Mouse (Mus musculus) stomach, embryonic 14.5 days (tissue): ENCODE measurements at regions not wholly inside any gene's neighbourhood (a gene's known extent, or its start where the extent isn't known, plus 50 kb on each side); places are given as distances from the start of the nearest gene placed in this dataset.
A peak's percentile ranks its signal among the peaks of the same experiment; 100 is the strongest.

Experiments
- ATAC-seq: fragments of 200-750 bp; cut with Nextera tagmentation; 2 replicates; pipeline ENCODE4 v1.8.0; 2017; ENCODE audit warnings: low read depth, moderate TSS enrichment; ENCODE audit not compliant: insufficient number of reproducible peaks, insufficient read depth, low FRiP score
- H3K27ac ChIP-seq: fragments of 300-500 bp; sonication (generic); 2 replicates; pipeline ENCODE4 v1.5.1; 2014; ENCODE audit warnings: mild to moderate bottlenecking, low read length, moderate library complexity, mixed read lengths
- H3K27me3 ChIP-seq: fragments of 300-500 bp; sonication (generic); 2 replicates; pipeline ENCODE4 v1.6.1; 2014; ENCODE audit warnings: low read length, control low read depth, mixed read lengths; ENCODE audit not compliant: control insufficient read depth, insufficient read depth
- H3K36me3 ChIP-seq: fragments of 300-500 bp; sonication (generic); 2 replicates; pipeline ENCODE4 v1.6.1; 2014; ENCODE audit warnings: mild to moderate bottlenecking, control low read depth, low read length, moderate library complexity, mixed read lengths; ENCODE audit not compliant: control insufficient read depth, insufficient read depth
- H3K4me1 ChIP-seq: fragments of 300-500 bp; sonication (generic); 2 replicates; pipeline ENCODE4 v1.6.1; 2014; ENCODE audit warnings: low read length, control low read depth, mixed read lengths; ENCODE audit not compliant: control insufficient read depth, insufficient read depth
- H3K4me2 ChIP-seq: fragments of 300-500 bp; sonication (generic); replicated peaks from 2 replicates; pipeline ENCODE4 v1.6.1; 2014; ENCODE audit warnings: low read depth, low read length, control low read depth
- H3K4me3 ChIP-seq: fragments of 300-500 bp; sonication (generic); 2 replicates; pipeline ENCODE4 v1.5.1; 2014; ENCODE audit warnings: low read depth, low read length, control low read depth
- H3K9ac ChIP-seq: fragments of 300-500 bp; sonication (generic); replicated peaks from 2 replicates; pipeline ENCODE4 v1.6.1; 2014; ENCODE audit warnings: low read depth, mild to moderate bottlenecking, control low read depth, low read length, moderate library complexity, mixed read lengths
- H3K9me3 ChIP-seq: fragments of 300-500 bp; sonication (generic); 2 replicates; pipeline ENCODE4 v1.6.1; 2016; ENCODE audit warnings: low read depth, low read length, control low read depth; ENCODE audit not compliant: control insufficient read depth
- WGBS: fragments of 180-500 bp; shearing (Covaris S2); extraction: QIAGEN DNeasy Blood & Tissue Kit; methylation state at CpG from one replicate; pipeline ENCODE4 v1.1.7; 2014; 5-methylcytosine and 5-hydroxymethylcytosine counted together

DNA sequence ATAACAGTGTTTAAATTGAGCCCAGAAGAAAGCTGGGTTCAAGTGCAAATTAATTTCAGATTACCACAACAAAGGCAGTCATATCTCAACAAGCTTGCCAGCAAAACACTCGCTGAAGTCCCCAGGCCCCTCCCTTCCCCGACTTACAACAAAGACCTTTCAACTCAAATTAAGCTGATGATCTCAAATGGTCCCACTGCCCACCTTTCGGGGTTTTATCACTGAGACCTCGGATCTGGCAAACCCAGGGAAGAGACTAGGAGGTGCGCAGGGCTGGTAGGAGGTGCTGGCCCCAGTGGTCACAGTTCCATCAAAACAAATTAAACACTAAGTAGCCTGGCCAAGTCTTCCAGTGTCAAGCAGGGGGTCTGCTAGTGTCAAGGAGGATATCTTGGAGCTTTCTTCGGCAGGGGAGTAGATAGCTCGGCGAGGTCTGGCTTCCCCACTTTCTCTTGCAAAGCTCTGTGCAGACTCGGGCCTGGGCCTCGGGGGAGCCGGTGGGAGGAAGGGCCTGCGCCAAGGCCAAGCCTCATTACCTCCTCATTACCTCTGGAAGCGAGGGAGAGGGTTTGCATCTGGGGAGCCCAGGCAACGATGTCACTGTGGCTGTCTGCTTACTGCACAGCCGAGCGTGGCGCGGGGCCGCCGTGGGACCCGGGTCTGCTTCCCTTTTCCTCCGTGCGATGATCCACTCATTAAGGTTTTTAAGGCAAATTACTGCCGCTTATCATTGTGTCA, 262.9 kb upstream of the Irx2 start:
- H3K4me3 ChIP-seq, result no peak overlapping the region
- no peaks in the 10 kb centered on the region for H3K36me3 ChIP-seq
- H3K27me3 ChIP-seq, result 0 out of 2 replicates have a peak, but pooled peaks cover 3% of the 10 kb centered on the region
- no peak for ATAC-seq
- H3K4me1 ChIP-seq, result no peaks in the 10 kb centered on the region; the same call in 1 of the 2 replicates
- no peak overlapping the region; the same call in 1 of the 2 replicates for H3K9ac ChIP-seq
- WGBS, result 17% methylated on average over 24 of the region's 24 CpGs
- H3K27ac ChIP-seq, result no peak overlapping the region
- no peaks in the 10 kb centered on the region for H3K9me3 ChIP-seq
- no peak overlapping the region for H3K4me2 ChIP-seq

DNA sequence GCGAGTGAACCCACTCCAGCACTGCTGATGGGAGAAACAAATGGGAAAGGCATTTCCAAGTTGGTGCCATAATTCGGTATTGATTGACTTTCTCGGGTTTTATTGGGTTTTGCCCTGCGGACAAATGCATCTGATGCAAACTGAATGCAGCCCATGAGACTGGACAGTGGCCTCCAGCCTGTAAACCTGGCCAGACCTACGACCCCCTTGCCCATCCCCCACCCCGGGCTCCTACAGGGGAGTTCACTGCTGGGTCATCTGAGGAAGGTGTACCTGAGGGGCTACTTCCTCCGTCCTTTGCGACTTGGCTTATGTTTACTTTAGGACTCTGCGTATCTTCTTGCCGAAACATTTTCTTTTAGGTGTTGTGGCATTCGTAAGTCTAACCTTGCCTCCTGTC, 262.3 kb upstream of the Irx2 start:
- H3K9ac ChIP-seq, result no peak overlapping the region
- ATAC-seq, result no peak
- 20% methylated on average over 11 of the region's 11 CpGs for WGBS
- no peak overlapping the region for H3K4me3 ChIP-seq
- H3K9me3 ChIP-seq, result no peaks in the 10 kb centered on the region
- 0 out of 2 replicates have a peak, but pooled peaks cover 3% of the 10 kb centered on the region for H3K27me3 ChIP-seq
- H3K27ac ChIP-seq, result no peak overlapping the region
- H3K36me3 ChIP-seq, result no peaks in the 10 kb centered on the region
- H3K4me1 ChIP-seq, result no peaks in the 10 kb centered on the region; the same call in 1 of the 2 replicates
- H3K4me2 ChIP-seq, result no peak overlapping the region

DNA sequence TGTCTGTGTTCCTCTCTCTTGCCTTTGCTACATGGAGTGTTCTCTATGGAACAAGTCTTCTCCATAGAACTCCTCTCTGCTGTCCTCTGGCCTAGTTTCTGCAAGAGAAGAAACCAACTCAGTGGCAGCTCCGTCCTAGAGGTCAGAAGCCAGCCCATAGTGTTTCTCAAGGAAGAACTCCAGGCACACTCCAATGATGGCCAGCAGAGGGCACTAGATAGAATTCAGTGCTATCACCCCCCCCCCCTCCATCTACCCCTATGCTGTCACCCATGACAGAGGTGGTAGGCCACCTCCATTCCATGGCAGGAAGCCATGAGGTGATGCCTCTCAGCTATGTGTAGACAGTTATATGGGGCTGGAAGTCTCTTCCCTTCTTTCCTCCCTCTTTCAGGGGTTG, 258.5 kb upstream of the Irx2 start:
- 76% methylated on average over 1 of the region's 1 CpGs for WGBS
- no peak for ATAC-seq
- Histone ChIP-seq H3K9ac (no peak overlapping the region), H3K36me3 (no peaks in the 10 kb centered on the region), H3K27me3 (0 out of 2 replicates have a peak, but pooled peaks cover 3% of the 10 kb centered on the region), H3K4me1 (no peaks in the 10 kb centered on the region; the same call in 1 of the 2 replicates), H3K4me3 (no peak overlapping the region), H3K9me3 (no peaks in the 10 kb centered on the region), H3K4me2 (no peak overlapping the region), H3K27ac (no peak overlapping the region)

DNA sequence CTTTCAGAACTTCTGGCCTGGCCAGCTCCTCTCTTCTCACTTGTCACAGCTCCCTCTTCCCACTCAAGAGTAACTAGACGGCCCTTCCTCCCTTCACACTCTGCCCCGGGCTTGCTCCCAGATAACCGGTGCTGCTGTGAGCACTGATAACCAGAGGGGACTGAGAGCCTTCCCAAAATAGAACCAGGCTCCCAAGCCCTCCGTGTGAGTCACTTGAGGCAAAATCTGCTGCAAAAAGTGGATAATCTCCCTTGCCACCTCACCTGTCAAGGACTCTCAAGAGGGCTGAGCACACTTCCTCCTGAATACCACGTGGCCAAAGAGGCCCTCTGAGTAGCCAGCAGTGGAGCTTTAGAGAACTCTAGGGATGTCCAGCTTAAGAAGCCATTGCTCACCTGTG, 257.6 kb upstream of the Irx2 start:
- H3K36me3 ChIP-seq, result no peaks in the 10 kb centered on the region
- ATAC-seq, result no peak
- H3K9ac ChIP-seq, result no peak overlapping the region
- H3K4me1 ChIP-seq, result no peaks in the 10 kb centered on the region; the same call in 1 of the 2 replicates
- H3K4me3 ChIP-seq, result no peak overlapping the region
- H3K4me2 ChIP-seq, result no peak overlapping the region
- no peaks in the 10 kb centered on the region for H3K9me3 ChIP-seq
- no peak overlapping the region for H3K27ac ChIP-seq
- 41% methylated on average over 5 of the region's 5 CpGs for WGBS
- H3K27me3 ChIP-seq, result 0 out of 2 replicates have a peak, but pooled peaks cover 3% of the 10 kb centered on the region

DNA sequence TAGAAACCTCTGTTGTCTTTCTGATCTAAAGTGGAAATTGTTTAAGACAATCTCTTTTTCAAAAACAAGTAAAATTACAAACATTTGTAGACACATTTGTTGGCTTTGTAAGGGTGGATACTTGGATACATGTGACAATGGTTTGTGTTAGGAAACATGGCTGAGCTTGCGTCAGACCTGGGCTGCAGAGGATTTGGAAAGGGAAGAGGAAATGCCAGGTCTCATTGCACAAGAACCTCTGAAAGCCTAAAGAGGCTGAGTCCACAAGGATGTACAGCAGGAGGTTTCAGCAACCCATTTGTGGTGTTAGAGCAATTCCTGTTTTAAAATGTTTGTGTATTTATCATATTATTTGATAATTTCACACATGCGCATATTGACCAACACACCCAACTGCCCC, 235.3 kb upstream of the Irx2 start:
- H3K9me3 ChIP-seq, result no peaks in the 10 kb centered on the region
- H3K4me3 ChIP-seq, result no peak overlapping the region
- H3K27me3 ChIP-seq, result no peaks in the 10 kb centered on the region
- no peaks in the 10 kb centered on the region for H3K36me3 ChIP-seq
- no peak overlapping the region for H3K4me2 ChIP-seq
- H3K9ac ChIP-seq, result no peak overlapping the region
- H3K27ac ChIP-seq, result no peak overlapping the region
- no peak for ATAC-seq
- 97% methylated on average over 2 of the region's 2 CpGs for WGBS
- no peaks in the 10 kb centered on the region for H3K4me1 ChIP-seq

DNA sequence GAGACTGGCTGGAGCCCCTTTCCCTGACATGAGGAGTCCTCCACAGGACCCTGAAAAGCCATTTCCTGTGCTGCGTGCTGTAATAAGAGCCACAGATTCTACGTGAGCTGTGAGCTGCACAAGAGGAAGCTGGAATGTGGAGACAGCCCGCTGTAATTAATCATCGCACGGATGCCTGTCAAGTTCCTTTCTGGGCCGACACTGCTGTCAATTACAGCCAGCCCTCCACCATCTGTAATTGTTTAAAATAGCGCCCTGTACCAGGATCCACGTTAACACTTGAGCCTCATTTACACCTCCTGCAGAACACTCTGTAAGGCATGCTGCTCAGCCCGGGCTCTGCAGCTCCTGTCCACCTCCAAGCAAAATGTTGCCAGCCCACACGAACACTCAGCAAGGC, 227.9 kb upstream of the Irx2 start:
- Histone ChIP-seq H3K27ac (no peak overlapping the region), H3K4me1 (0 out of 2 replicates have a peak, but pooled peaks cover 4% of the 10 kb centered on the region), H3K9ac (no peak overlapping the region), H3K4me2 (0 out of 2 replicates have a peak overlapping the region, but pooled peaks have one; percentile 14), H3K36me3 (no peaks in the 10 kb centered on the region), H3K4me3 (no peak overlapping the region), H3K27me3 (no peaks in the 10 kb centered on the region), H3K9me3 (no peaks in the 10 kb centered on the region)
- ATAC-seq, result peak; percentile 67; the same call in 1 of the 2 replicates
- WGBS, result 12% methylated on average over 10 of the region's 10 CpGs

DNA sequence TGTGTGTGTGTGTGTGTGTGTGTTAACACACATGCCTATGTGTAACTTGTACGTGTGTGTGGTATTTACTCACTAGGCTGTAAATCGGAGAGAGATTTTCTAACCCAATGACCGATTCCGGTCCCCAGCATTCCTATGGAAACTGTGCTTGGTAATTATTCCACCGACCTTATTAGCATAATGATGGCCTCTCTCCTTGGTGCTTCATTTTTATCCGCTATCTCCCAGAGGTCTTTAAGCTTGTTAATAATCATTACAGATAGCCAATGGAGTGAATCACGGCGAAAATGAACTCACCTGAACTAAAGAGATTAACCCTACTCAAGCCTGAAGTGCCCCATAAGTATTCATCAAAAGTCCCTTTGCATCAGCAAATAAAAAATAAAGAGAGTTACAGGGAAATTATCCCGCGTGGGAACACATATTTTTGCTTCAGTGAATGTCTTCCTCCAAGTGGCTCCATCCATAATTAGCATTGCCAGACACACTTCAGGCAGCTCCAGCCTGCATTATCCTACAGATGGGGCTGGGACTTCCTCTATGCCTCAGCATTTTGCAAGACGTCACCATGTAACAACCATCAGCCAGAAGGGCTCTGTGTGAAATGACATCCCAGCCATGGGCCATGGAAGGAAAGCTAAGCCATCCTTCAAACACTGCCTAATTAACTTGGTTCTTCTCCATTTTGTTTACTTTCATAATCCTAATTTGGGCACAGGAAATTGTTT, 219.2 kb upstream of the Irx2 start:
- no peaks in the 10 kb centered on the region for H3K9me3 ChIP-seq
- no peak overlapping the region for H3K27ac ChIP-seq
- 79% methylated on average over 11 of the region's 11 CpGs for WGBS
- H3K4me1 ChIP-seq, result no peaks in the 10 kb centered on the region
- H3K9ac ChIP-seq, result no peak overlapping the region
- no peak overlapping the region for H3K4me2 ChIP-seq
- H3K27me3 ChIP-seq, result no peaks in the 10 kb centered on the region
- no peaks in the 10 kb centered on the region for H3K36me3 ChIP-seq
- H3K4me3 ChIP-seq, result no peak overlapping the region
- ATAC-seq, result no peak

DNA sequence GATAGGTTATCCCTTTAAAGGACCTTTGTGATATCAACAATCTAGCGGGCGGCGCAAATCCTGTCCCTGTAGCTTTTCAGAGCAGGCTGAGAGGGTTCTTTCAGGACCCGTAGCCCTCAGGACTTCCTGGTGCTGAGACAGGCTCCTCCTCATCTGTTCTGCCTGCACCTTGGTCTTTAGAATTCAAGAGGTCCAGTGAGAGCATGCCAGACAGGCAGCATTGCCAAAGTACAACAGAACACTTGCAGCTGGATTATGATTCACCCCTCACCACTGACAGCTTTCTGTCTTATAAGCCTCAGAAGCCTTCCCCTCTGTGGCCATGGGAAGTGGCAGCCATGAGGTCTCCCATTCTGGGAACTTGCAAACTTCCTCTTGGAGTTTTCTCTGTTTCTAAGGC, 216.0 kb upstream of the Irx2 start:
- Histone ChIP-seq H3K4me2 (no peak overlapping the region), H3K4me1 (no peaks in the 10 kb centered on the region), H3K27me3 (no peaks in the 10 kb centered on the region), H3K36me3 (no peaks in the 10 kb centered on the region), H3K27ac (no peak overlapping the region), H3K9me3 (no peaks in the 10 kb centered on the region), H3K9ac (no peak overlapping the region), H3K4me3 (no peak overlapping the region)
- 91% methylated on average over 4 of the region's 4 CpGs for WGBS
- no peak for ATAC-seq
